Mouse (Mus musculus) liver, embryonic 11.5 days (tissue): ENCODE results near the gene Papolg. TPM values are rescaled to one million over a fixed set of nuclear protein-coding genes. Genes with fewer than 3 reads are reported as not detected.

ENCODE experiments used
- ATAC-seq: fragments of 200-750 bp; cut with Nextera tagmentation; replicated peaks from 2 replicates; pipeline ENCODE4 v1.8.0; 2017; ENCODE audit warnings: moderate number of reproducible peaks, mild to moderate bottlenecking, moderate TSS enrichment, moderate library complexity; ENCODE audit not compliant: low FRiP score
- DNase-seq: peaks from one replicate; pipeline ENCODE4 v3.0.0-alpha.2; 2017; ENCODE audit warnings: low spot score
- H3K27ac ChIP-seq: fragments of 300-500 bp; sonication (generic); 2 replicates; pipeline ENCODE4 v1.5.1; 2014; ENCODE audit warnings: mild to moderate bottlenecking, low read depth, low read length, control low read depth
- H3K27me3 ChIP-seq: fragments of 300-500 bp; sonication (generic); replicated peaks from 2 replicates; pipeline ENCODE4 v1.6.1; 2014; ENCODE audit warnings: low read length, mixed read lengths; ENCODE audit not compliant: control insufficient read depth, insufficient read depth
- H3K36me3 ChIP-seq: fragments of 300-500 bp; sonication (generic); 2 replicates; pipeline ENCODE4 v1.6.1; 2014; ENCODE audit warnings: mild to moderate bottlenecking, low read length, moderate library complexity, mixed read lengths; ENCODE audit not compliant: control insufficient read depth, insufficient read depth
- H3K4me1 ChIP-seq: fragments of 300-500 bp; sonication (generic); replicated peaks from 2 replicates; pipeline ENCODE4 v1.6.1; 2014; ENCODE audit warnings: low read length, mixed read lengths; ENCODE audit not compliant: control insufficient read depth, insufficient read depth
- H3K4me2 ChIP-seq: fragments of 300-500 bp; sonication (generic); 2 replicates; pipeline ENCODE4 v1.6.1; 2014; ENCODE audit warnings: mild to moderate bottlenecking, control low read depth, moderate library complexity
- H3K4me3 ChIP-seq: fragments of 300-500 bp; sonication (generic); 2 replicates; pipeline ENCODE4 v1.5.1; 2014; ENCODE audit warnings: low read depth, low read length, control low read depth
- H3K9ac ChIP-seq: fragments of 300-500 bp; sonication (generic); 2 replicates; pipeline ENCODE4 v1.6.1; 2014; ENCODE audit warnings: low read depth, low read length, control low read depth
- H3K9me3 ChIP-seq: fragments of 300-500 bp; sonication (generic); 2 replicates; pipeline ENCODE4 v1.6.1; 2016; ENCODE audit warnings: low read length, inconsistent platforms, mixed read lengths; ENCODE audit not compliant: control insufficient read depth
- WGBS: fragments of 180-500 bp; shearing (Covaris S2); extraction: QIAGEN DNeasy Blood & Tissue Kit; methylation state at CpG from one replicate; pipeline ENCODE4 v1.1.7; 2014; 5-methylcytosine and 5-hydroxymethylcytosine counted together
- polyA plus RNA-seq: library from polyadenylated mRNA; unstranded; fragments of >200 nt; fragmentation: Nextera tagmentation; extraction: Ambion mirVana; gene quantifications from 2 replicates; pipeline ENCODE4 v1.2.1, GENCODE M21; 2014

Gene Papolg
- polyA plus RNA-seq, 1 experiment from 2014 or later, result 11.1 TPM

GRCm38 (mm10) chr11:23818745-23819144 is 76.3 kb downstream of the Papolg start:
- H3K4me1 ChIP-seq, result no peaks in the 10 kb centered on the region
- ATAC-seq (no peak), DNase-seq (no peak)
- no peaks in the 10 kb centered on the region for H3K27me3 ChIP-seq
- no peak overlapping the region for H3K4me3 ChIP-seq
- H3K9me3 ChIP-seq, result no peaks in the 10 kb centered on the region
- H3K27ac ChIP-seq, result no peak overlapping the region
- H3K4me2 ChIP-seq, result no peak overlapping the region
- H3K36me3 ChIP-seq, result no peaks in the 10 kb centered on the region
- WGBS, result 36% methylated on average over 1 of the region's 1 CpGs
- no peak overlapping the region for H3K9ac ChIP-seq

Other genes with a start within 250 kb of the Papolg start
- 28.2 and 32.6 TPM in 2 replicates for gene Pus10, start 229.6 kb downstream of the Papolg start, polyA plus RNA-seq
- gene Pex13, start 229.3 kb downstream of the Papolg start, polyA plus RNA-seq, result 21.0 and 27.6 TPM in 2 replicates
- 0.67 and 0.79 TPM in 2 replicates for gene Rel, start 124.3 kb downstream of the Papolg start, polyA plus RNA-seq
- gene A830031A19Rik, start 179.8 kb upstream of the Papolg start, polyA plus RNA-seq, result not detected in 2 replicates
- gene Bcl11a, start 182.8 kb upstream of the Papolg start, polyA plus RNA-seq, result 92.2 and 95.4 TPM in 2 replicates